In genomic region chr5:148885821-148886609, GRCm38 (mm10) we compare ENCODE assay signal across 8 mouse cellular contexts. TPM values are rescaled to one million over a fixed set of nuclear protein-coding genes. Genes with fewer than 3 reads are reported as not detected.
DNase-seq lines count a peak whose midpoint lies in the region; ATAC-seq lines count a peak whose summit lies in the region.

No protein-coding gene starts in this region.

- H3K27me3 ChIP-seq in limb, embryonic 15.5 days, result no peaks in the 10 kb centered on the region
- H3K27me3 ChIP-seq in midbrain, embryonic 16.5 days (ENCODE audit: control insufficient read depth, insufficient read depth, low read depth, low read length), result no peaks in the 10 kb centered on the region

- no peaks in the 10 kb centered on the region for H3K9me3 ChIP-seq in limb, embryonic 15.5 days
- H3K9me3 ChIP-seq in midbrain, embryonic 16.5 days (replicated peaks; ENCODE audit: control insufficient read depth, low read length, poor library complexity, severe bottlenecking), result no peaks in the 10 kb centered on the region

- H3K27ac ChIP-seq in limb, embryonic 15.5 days, result no peak overlapping the region
- no peak overlapping the region for H3K27ac ChIP-seq in midbrain, embryonic 16.5 days (ENCODE audit: low read length)

- no peak overlapping the region for H3K4me3 ChIP-seq in limb, embryonic 15.5 days
- no peak overlapping the region for H3K4me3 ChIP-seq in midbrain, embryonic 16.5 days (ENCODE audit: low read depth, low read length)

- no peaks in the 10 kb centered on the region for H3K4me1 ChIP-seq in limb, embryonic 15.5 days
- no peaks in the 10 kb centered on the region for H3K4me1 ChIP-seq in midbrain, embryonic 16.5 days (ENCODE audit: control insufficient read depth, insufficient read depth, low read length)

- H3K4me2 ChIP-seq in limb, embryonic 15.5 days, result no peak overlapping the region
- H3K4me2 ChIP-seq in midbrain, embryonic 16.5 days (ENCODE audit: low read length), result peak overlapping the region; percentile 30

- peaks cover 48% of the 10 kb centered on the region for H3K36me3 ChIP-seq in limb, embryonic 15.5 days
- H3K36me3 ChIP-seq in midbrain, embryonic 16.5 days (ENCODE audit: control insufficient read depth, insufficient read depth, low read length), result peaks cover 23% of the 10 kb centered on the region

- peak; percentile 5; the same call in 1 of the 2 replicates for ATAC-seq in granulocyte monocyte progenitor cell, adult 5-6 weeks (replicated peaks; ENCODE audit: poor library complexity, severe bottlenecking)
- ATAC-seq in limb, embryonic 15.5 days (ENCODE audit: insufficient number of reproducible peaks, low FRiP score, low TSS enrichment, low read depth), result peak; percentile 67; the same call in 1 of the 2 replicates
- peak; percentile 86; the same call in 1 of the 2 replicates for ATAC-seq in midbrain, embryonic 16.5 days

- DNase-seq in urinary bladder, postnatal 25 days (ENCODE audit: low spot score), result peak; percentile 12
- DNase-seq in urinary bladder, postnatal 10 days (ENCODE audit: low spot score), result no peak
- no peak for DNase-seq in ovary, adult 18-20 months (ENCODE audit: low spot score)
- no peak for DNase-seq in left cerebral cortex, adult 8-10 months (ENCODE audit: low spot score in 2 of 2)
- no peak for DNase-seq in left cerebral cortex, postnatal 36 days (ENCODE audit: low spot score in 2 of 2)

- WGBS in limb, embryonic 15.5 days, result 41% methylated on average over 22 of the region's 22 CpGs
- WGBS in midbrain, embryonic 16.5 days, result 31% methylated on average over 22 of the region's 22 CpGs

- intact Hi-C loops in left cerebral cortex, postnatal 36 days (cut with DNase I), result loop anchor here (5.0 kb wide), 1 partner anchor 141 kb away; no protein-coding TSS in a partner anchor

- H3K9ac ChIP-seq in limb, embryonic 15.5 days, result no peak overlapping the region
- no peak overlapping the region for H3K9ac ChIP-seq in midbrain, embryonic 16.5 days (ENCODE audit: low read depth, low read length)

RNA-seq across cellular contexts. Expression of gene Katnal1, which starts 43.1 kb away (rescaled TPM):
- total RNA-seq in granulocyte monocyte progenitor cell, adult 5-6 weeks (2014; fragmentation: Nextera tagmentation), result 4.4 and 4.6 TPM in 2 replicates
- total RNA-seq in granulocyte monocyte progenitor cell, adult 5-6 weeks (2017), result 4.4 and 9.3 TPM in 2 replicates
- 12.9 and 13.4 TPM in 2 replicates for polyA plus RNA-seq in limb, embryonic 15.5 days (2015; fragmentation: Nextera tagmentation; extraction: Ambion mirVana)
- 40.2 and 40.7 TPM in 2 replicates for polyA plus RNA-seq in midbrain, embryonic 16.5 days (2015; fragmentation: Nextera tagmentation; extraction: Ambion mirVana)
- 10 to 100 TPM; 64.2 to 80.1 (median 70.7) TPM for total RNA-seq in left cerebral cortex, adult 8-10 months (2022)
- 10 to 100 TPM; 69.5 to 72.8 TPM for total RNA-seq in left cerebral cortex, postnatal 36 days (2021)

Comparison
In these comparisons a context has a peak if more than half of its experiments do, and no peak if none do; other contexts are left out.
1. ATAC-seq: peak in every context shown above with its lines; median percentile 86 in midbrain, embryonic 16.5 days; 67 in limb, embryonic 15.5 days; 5 in granulocyte monocyte progenitor cell, adult 5-6 weeks.
2. RNA of gene Katnal1, which starts 43.1 kb away (total RNA-seq): 64.2 to 80.1 TPM in left cerebral cortex, adult 8-10 months and 69.5 to 72.8 TPM in left cerebral cortex, postnatal 36 days; 4.4 to 9.3 TPM in granulocyte monocyte progenitor cell, adult 5-6 weeks; every median in the first group is over 4 times any median in the second.